Comparison of ENCODE assay signal across 17 mouse cellular contexts in genomic region chr1:184668022-184668421, GRCm38 (mm10).
"Had no signal": no experiment of that assay in that cellular context is flagged by ENCODE, and none has a peak within 500 bp of the region (broad histone marks: within the 10 kb centered on the region; RNA-seq: fewer than 3 reads in every experiment).

No protein-coding gene starts in this region.

- H3K36me3 ChIP-seq: liver, embryonic 13.5 days; neural tube, embryonic 13.5 days; neural tube, embryonic 15.5 days had no signal

- H3K4me3 ChIP-seq: liver, embryonic 13.5 days; myocyte; neural tube, embryonic 13.5 days; neural tube, embryonic 15.5 days had no signal

- H3K27me3 ChIP-seq: neural tube, embryonic 13.5 days; neural tube, embryonic 15.5 days had no signal

- DNase-seq: liver, embryonic 13.5 days; lung, adult 18-20 months; lung, embryonic 14.5 days; lung, postnatal 10 days; lung, postnatal 4 days; retina, postnatal 1 day; right cerebral cortex, adult 18-20 months; right cerebral cortex, postnatal 25 days; right cerebral cortex, postnatal 4 days; spleen, adult 18-20 months; thymus, adult 18-20 months; thymus, postnatal 14 days; thymus, postnatal 36 days had no signal

- H3K9ac ChIP-seq: liver, embryonic 13.5 days; lung, embryonic 14.5 days; neural tube, embryonic 13.5 days; neural tube, embryonic 15.5 days had no signal

- H3K4me2 ChIP-seq: liver, embryonic 11.5 days; liver, embryonic 13.5 days; lung, embryonic 14.5 days; neural tube, embryonic 13.5 days; neural tube, embryonic 15.5 days had no signal

- H3K9me3 ChIP-seq: liver, embryonic 13.5 days; neural tube, embryonic 13.5 days; neural tube, embryonic 15.5 days had no signal

- H3K27ac ChIP-seq: liver, embryonic 13.5 days; neural tube, embryonic 13.5 days; neural tube, embryonic 15.5 days had no signal
